Mouse (Mus musculus) embryonic facial prominence, embryonic 15.5 days (tissue): ENCODE measurements at regions not wholly inside any gene's neighbourhood (a gene's known extent, or its start where the extent isn't known, plus 50 kb on each side); places are given as distances from the start of the nearest gene placed in this dataset.

Source experiments
- ATAC-seq: fragments of 200-750 bp; cut with Nextera tagmentation; 2 replicates; pipeline ENCODE4 v1.8.0; 2017; ENCODE audit warnings: low read depth, moderate TSS enrichment; ENCODE audit not compliant: insufficient number of reproducible peaks, low FRiP score, low TSS enrichment
- H3K27ac ChIP-seq: fragments of 300-500 bp; sonication (generic); replicated peaks from 2 replicates; pipeline ENCODE4 v1.5.1; 2015; ENCODE audit warnings: mild to moderate bottlenecking, inconsistent platforms
- H3K27me3 ChIP-seq: fragments of 300-500 bp; sonication (generic); 2 replicates; pipeline ENCODE4 v1.6.1; 2015; ENCODE audit warnings: inconsistent platforms
- H3K36me3 ChIP-seq: fragments of 300-500 bp; sonication (generic); 2 replicates; pipeline ENCODE4 v1.6.1; 2015; ENCODE audit warnings: mild to moderate bottlenecking, inconsistent platforms
- H3K4me1 ChIP-seq: fragments of 300-500 bp; sonication (generic); 2 replicates; pipeline ENCODE4 v1.6.1; 2015; ENCODE audit warnings: inconsistent platforms
- H3K4me2 ChIP-seq: fragments of 300-500 bp; sonication (generic); replicated peaks from 2 replicates; pipeline ENCODE4 v1.6.1; 2015; ENCODE audit warnings: mild to moderate bottlenecking, inconsistent platforms
- H3K4me3 ChIP-seq: fragments of 300-500 bp; sonication (generic); replicated peaks from 2 replicates; pipeline ENCODE4 v1.5.1; 2015; ENCODE audit warnings: mild to moderate bottlenecking, inconsistent platforms
- H3K9ac ChIP-seq: fragments of 300-500 bp; sonication (generic); 2 replicates; pipeline ENCODE4 v1.6.1; 2015; ENCODE audit warnings: inconsistent platforms
- H3K9me3 ChIP-seq: fragments of 300-500 bp; sonication (generic); replicated peaks from 2 replicates; pipeline ENCODE4 v1.6.1; 2016; ENCODE audit warnings: inconsistent platforms
- WGBS: fragments of 180-500 bp; shearing (Covaris S2); methylation state at CpG from one replicate; pipeline ENCODE4 v1.1.7; 2015; 5-methylcytosine and 5-hydroxymethylcytosine counted together

DNA sequence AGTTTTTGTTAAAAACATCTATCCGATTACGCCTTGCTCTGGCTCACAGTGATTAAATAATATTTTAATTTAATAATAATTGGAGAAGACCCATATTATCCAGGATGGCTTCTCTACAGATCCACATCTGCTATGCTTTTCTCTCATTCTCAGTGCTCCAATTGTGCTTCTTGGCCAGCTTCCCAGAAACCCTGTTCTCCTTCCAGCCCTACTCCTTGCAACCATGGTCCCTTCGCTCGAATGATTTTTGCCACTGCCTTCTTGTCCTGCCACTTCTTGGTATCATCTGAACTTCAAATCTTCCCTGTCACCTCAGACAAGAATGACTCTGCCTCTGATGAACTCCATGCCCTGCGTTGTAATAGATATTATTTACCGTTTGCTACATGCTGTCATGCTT lies 95.0 kb upstream of the Trim52 start:
- no peak overlapping the region for H3K4me2 ChIP-seq
- H3K4me1 ChIP-seq: no peaks in the 10 kb centered on the region
- ATAC-seq: no peak
- no peak overlapping the region for H3K27ac ChIP-seq
- no peak overlapping the region for H3K9ac ChIP-seq
- 74% methylated on average over 6 of the region's 6 CpGs for WGBS
- no peaks in the 10 kb centered on the region for H3K27me3 ChIP-seq
- H3K4me3 ChIP-seq: no peak overlapping the region
- 0 out of 2 replicates have a peak, but pooled peaks cover 5% of the 10 kb centered on the region for H3K9me3 ChIP-seq
- H3K36me3 ChIP-seq: no peaks in the 10 kb centered on the region

DNA sequence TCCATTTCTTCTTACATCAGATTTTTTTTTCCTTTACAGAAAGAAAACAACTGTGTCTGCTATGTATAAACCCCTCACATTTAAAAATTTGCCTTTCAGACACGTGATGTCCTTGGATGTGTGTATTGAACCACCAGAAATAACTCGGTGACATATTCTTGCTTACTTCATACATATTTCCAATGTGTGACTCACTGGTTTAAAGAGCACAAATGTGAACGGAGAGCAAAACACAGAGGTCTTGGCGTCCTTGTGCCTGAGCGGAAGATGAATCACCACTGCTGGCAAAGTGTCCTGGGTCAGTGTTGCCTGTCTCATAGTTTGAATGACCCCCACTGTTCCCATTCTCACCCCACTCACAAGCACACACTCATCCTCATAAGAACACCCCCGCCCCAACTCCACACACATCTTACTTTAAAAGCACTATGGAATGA lies 94.0 kb upstream of the Trim52 start:
- no peak overlapping the region for H3K9ac ChIP-seq
- WGBS: 71% methylated on average over 6 of the region's 6 CpGs
- H3K9me3 ChIP-seq: 0 out of 2 replicates have a peak, but pooled peaks cover 5% of the 10 kb centered on the region
- H3K27me3 ChIP-seq: no peaks in the 10 kb centered on the region
- no peaks in the 10 kb centered on the region for H3K4me1 ChIP-seq
- ATAC-seq: 0 out of 2 replicates have a peak, but pooled peaks have one; percentile 24
- no peak overlapping the region for H3K27ac ChIP-seq
- no peaks in the 10 kb centered on the region for H3K36me3 ChIP-seq
- H3K4me3 ChIP-seq: no peak overlapping the region
- H3K4me2 ChIP-seq: no peak overlapping the region

- no peak for ATAC-seq
- Histone ChIP-seq H3K4me1 (no peaks in the 10 kb centered on the region), H3K27me3 (no peaks in the 10 kb centered on the region), H3K9me3 (no peaks in the 10 kb centered on the region), H3K27ac (no peak overlapping the region), H3K36me3 (no peaks in the 10 kb centered on the region), H3K4me2 (no peak overlapping the region), H3K9ac (no peak overlapping the region), H3K4me3 (no peak overlapping the region)
- 84% methylated on average over 7 of the region's 7 CpGs for WGBS
Measured at GRCm38 (mm10) chr14:106022806-106023205, 83.2 kb upstream of the Trim52 start.

DNA sequence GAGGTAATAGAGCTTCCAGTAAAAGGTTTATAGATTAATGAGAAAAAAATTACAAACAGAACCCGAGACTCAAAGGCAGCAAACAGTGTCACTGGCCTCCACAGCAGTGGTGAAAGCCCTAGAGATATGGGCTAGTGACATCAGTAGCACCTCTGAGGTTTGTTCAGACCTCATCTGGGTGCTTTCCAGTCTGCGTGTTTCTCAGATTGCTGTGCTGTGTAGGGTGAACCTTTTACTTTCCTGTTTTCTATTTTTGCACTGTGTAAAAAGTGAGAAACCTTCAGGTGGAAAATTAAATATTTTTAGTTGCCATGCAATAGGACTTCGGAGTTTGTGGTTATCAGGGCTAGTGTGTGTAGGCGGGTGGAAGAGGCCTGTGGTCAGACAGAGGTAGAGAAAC lies 79.2 kb upstream of the Trim52 start:
- Histone ChIP-seq H3K9ac (no peak overlapping the region), H3K36me3 (no peaks in the 10 kb centered on the region), H3K4me2 (no peak overlapping the region), H3K4me3 (no peak overlapping the region), H3K27ac (no peak overlapping the region), H3K4me1 (no peaks in the 10 kb centered on the region), H3K27me3 (no peaks in the 10 kb centered on the region), H3K9me3 (0 out of 2 replicates have a peak, but pooled peaks cover 4% of the 10 kb centered on the region)
- WGBS: 83% methylated on average over 4 of the region's 4 CpGs
- no peak for ATAC-seq

DNA sequence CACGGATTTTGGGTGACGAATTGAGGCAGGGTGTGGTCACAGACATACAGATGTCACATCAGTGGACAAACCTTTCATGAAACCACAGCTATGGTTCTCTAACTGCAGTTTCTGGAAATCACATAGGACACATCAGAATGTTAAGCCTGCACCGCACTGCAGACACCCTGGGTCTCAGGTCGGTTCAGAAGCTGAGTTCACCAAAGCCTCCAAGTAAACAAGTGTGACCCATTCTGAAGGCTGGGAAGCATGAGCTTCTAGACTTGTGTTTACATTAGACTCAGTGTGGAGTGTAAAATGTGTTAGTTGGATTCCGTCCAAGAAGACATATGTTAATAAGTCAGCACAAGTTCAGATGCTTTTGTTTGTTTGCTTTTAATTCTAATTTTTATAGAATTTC lies 78.3 kb upstream of the Trim52 start:
- Histone ChIP-seq H3K4me2 (no peak overlapping the region), H3K27ac (no peak overlapping the region), H3K9me3 (0 out of 2 replicates have a peak, but pooled peaks cover 4% of the 10 kb centered on the region), H3K4me3 (no peak overlapping the region), H3K27me3 (no peaks in the 10 kb centered on the region), H3K9ac (no peak overlapping the region), H3K4me1 (no peaks in the 10 kb centered on the region), H3K36me3 (no peaks in the 10 kb centered on the region)
- 79% methylated on average over 5 of the region's 5 CpGs for WGBS
- no peak for ATAC-seq

DNA sequence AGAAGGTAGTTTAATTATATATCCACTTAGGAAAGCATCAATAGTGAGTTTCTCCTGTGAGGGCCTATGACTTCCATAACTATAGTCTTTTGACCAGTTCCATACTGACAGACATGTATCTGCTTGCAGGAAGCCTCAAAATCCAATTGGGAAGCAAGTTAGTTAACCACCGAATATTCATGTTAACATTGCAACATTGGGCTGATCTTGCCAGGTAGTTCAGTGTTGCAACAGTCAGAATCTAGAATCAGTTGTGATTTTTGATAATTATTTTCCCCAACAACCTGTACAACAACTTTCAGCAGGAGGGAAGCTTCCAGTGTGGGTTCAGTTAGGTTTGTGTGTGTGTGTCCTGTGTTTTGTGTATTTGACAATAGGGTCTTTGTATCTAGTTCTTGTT lies 74.9 kb upstream of the Trim52 start:
- Histone ChIP-seq H3K4me1 (no peaks in the 10 kb centered on the region), H3K27ac (no peak overlapping the region), H3K9ac (no peak overlapping the region), H3K9me3 (0 out of 2 replicates have a peak, but pooled peaks cover 4% of the 10 kb centered on the region), H3K27me3 (no peaks in the 10 kb centered on the region), H3K36me3 (no peaks in the 10 kb centered on the region), H3K4me2 (no peak overlapping the region), H3K4me3 (no peak overlapping the region)
- WGBS: 74% methylated on average over 1 of the region's 1 CpGs
- ATAC-seq: no peak

DNA sequence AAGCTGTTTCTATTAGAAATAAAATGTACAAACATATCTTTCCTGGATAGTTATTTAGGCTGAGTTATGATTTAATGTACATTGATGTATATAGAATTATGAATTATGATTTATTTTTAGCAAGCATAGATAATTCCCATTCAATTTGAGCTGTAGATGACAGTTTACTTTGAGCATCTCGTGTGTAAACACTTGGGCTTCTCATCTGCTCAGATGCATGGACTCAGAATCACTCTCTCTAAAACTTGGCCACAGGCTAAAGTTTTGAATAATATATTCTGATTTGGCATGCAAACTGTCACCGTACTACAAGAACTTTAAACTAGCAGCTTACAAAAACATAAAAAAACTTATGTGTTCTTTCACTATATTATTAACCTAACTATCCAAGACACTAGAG lies 72.2 kb upstream of the Trim52 start:
- H3K4me3 ChIP-seq: no peak overlapping the region
- no peaks in the 10 kb centered on the region for H3K4me1 ChIP-seq
- no peak for ATAC-seq
- 59% methylated on average over 2 of the region's 2 CpGs for WGBS
- H3K36me3 ChIP-seq: no peaks in the 10 kb centered on the region
- no peak overlapping the region for H3K9ac ChIP-seq
- no peaks in the 10 kb centered on the region for H3K27me3 ChIP-seq
- H3K4me2 ChIP-seq: no peak overlapping the region
- no peak overlapping the region for H3K27ac ChIP-seq
- no peaks in the 10 kb centered on the region for H3K9me3 ChIP-seq

DNA sequence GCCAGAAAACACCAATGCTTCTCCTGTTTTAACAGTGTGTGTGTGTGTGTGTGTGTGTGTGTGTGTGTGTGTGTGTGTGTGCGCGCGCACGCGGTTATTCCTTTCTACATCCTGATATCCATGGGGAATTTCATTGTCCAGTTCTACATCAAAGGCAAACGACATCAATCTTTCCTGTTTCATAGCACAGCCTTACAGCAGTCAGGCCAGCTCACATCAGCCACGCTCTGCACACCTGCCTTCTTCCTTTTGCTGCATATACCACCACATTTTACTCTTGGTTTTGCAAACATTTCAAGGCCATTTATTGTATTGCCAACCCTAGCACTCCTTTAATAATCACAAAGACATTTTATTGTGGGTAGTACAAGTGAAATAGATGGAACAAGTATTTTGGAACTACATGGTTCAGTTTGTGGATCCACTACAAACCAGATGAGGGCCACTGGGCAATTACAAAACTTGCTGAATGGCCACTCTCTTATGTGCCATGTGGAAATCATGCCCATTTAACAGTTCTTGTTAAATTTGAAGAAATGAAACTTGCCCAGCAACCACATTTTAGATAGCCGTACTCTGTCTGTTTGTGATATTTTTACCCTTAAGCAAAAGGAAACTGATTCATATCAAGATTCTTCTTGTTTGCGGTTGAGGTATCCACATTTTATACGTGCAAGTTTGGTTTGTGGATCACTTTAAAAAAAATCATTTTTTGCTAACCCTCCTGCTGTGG lies 70.9 kb upstream of the Trim52 start:
- no peak for ATAC-seq
- Histone ChIP-seq H3K27me3 (no peaks in the 10 kb centered on the region), H3K4me1 (no peaks in the 10 kb centered on the region), H3K36me3 (no peaks in the 10 kb centered on the region), H3K4me2 (no peak overlapping the region), H3K4me3 (no peak overlapping the region), H3K9ac (no peak overlapping the region), H3K27ac (no peak overlapping the region), H3K9me3 (no peaks in the 10 kb centered on the region)
- 81% methylated on average over 10 of the region's 10 CpGs for WGBS

DNA sequence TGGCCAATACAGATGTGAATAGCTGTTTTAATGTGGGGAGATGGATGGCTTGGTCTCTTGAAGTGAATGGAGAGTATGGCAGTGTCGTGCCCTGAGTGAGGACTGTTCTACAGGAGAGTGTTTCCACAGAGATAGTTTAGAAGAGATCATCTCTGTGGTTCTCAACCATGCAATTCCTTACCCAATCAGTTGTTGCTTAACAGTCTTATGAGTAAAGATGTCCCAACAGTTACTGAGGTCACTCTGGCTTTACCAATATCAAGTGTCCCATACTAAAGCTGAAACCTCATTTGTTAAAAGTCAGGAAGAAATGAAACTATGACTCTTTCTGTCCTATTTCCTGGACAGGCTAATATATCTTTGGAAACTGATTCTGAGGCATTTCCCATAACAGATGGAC lies 61.7 kb upstream of the Trim52 start:
- no peak overlapping the region for H3K27ac ChIP-seq
- H3K27me3 ChIP-seq: no peaks in the 10 kb centered on the region
- no peaks in the 10 kb centered on the region for H3K36me3 ChIP-seq
- ATAC-seq: no peak
- 74% methylated on average over 1 of the region's 1 CpGs for WGBS
- H3K9ac ChIP-seq: no peak overlapping the region
- H3K4me1 ChIP-seq: no peaks in the 10 kb centered on the region
- no peak overlapping the region for H3K4me3 ChIP-seq
- H3K9me3 ChIP-seq: no peaks in the 10 kb centered on the region
- no peak overlapping the region for H3K4me2 ChIP-seq

- no peak overlapping the region for H3K4me2 ChIP-seq
- no peak overlapping the region for H3K27ac ChIP-seq
- no peak overlapping the region for H3K4me3 ChIP-seq
- 58% methylated on average over 1 of the region's 1 CpGs for WGBS
- no peak for ATAC-seq
- no peaks in the 10 kb centered on the region for H3K27me3 ChIP-seq
- H3K9ac ChIP-seq: no peak overlapping the region
- no peaks in the 10 kb centered on the region for H3K4me1 ChIP-seq
- H3K36me3 ChIP-seq: no peaks in the 10 kb centered on the region
- H3K9me3 ChIP-seq: no peaks in the 10 kb centered on the region
Measured at GRCm38 (mm10) chr14:106050231-106050630, 55.8 kb upstream of the Trim52 start.

- Histone ChIP-seq H3K27ac (no peak overlapping the region), H3K36me3 (no peaks in the 10 kb centered on the region), H3K4me1 (no peaks in the 10 kb centered on the region), H3K9ac (no peak overlapping the region), H3K27me3 (no peaks in the 10 kb centered on the region), H3K4me2 (no peak overlapping the region), H3K9me3 (no peaks in the 10 kb centered on the region), H3K4me3 (no peak overlapping the region)
- 59% methylated on average over 6 of the region's 6 CpGs for WGBS
- ATAC-seq: no peak
Measured at GRCm38 (mm10) chr14:106052585-106053551, 53.1 kb upstream of the Trim52 start.
